Mouse (Mus musculus): Measurements from ENCODE around the gene Wdr70.

The Wdr70 gene

DNA sequence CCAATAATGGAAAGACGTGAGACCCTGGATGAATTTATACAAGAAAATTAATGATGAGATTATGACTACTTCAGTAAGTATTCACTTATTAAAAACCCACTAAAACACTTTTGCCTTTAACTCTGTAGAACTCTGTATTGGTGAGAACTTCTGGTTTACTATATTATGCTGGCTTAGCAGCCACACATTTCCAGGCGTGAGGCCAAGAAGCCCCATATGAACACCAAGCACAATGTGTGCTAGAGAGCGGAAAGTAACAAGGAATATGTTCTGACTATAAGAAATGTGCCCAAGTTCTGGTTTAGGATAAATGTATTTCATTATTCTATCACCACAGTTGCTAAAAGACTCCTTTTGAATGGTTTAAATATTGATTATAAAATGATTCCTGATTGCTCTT, 68.4 kb downstream of the Wdr70 start:
- peak; percentile 58 to 63 for DNase-seq (ENCODE audit: low spot score in 2 of 2)

DNA sequence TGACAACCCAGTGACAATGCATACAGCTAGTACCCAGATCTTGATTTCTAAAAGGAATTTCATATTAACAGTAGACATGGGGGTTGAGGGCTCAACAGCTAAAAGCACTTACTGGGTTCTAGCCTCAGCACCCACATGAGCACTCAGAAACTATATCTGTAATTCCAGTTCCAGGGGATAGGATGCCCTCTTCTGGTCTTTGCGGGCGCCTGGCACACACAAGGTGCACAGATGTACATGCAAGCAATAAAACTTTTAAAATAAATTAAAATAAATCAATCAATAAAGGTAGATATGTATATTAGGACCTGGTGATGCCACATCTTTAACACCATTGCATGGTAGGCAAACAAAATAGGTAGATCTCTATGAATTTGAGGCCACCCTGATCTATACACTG, 71.5 kb downstream of the Wdr70 start:
- DNase-seq (ENCODE audit: low spot score in 2 of 2): no peak

DNA sequence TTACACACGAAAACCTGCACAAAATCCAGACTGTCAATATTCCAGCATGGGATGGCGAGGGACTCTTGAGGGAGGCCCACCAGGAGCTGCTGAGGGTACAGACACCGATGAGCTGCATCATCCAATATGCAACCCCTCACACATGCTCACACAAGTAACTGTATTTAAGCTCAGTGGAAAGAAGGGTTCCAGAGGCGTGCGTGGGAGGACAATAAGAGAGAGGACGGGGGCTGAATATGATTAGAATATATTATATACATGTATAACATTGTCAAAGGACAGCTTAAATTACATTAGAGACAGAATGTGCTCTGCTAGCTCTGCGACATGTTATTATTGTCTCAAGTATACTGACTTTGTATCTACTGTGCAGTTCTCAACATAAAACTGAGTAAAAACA, 87.6 kb downstream of the Wdr70 start:
- peak in 1 of 2 experiments; percentile 58 for DNase-seq (ENCODE audit: low spot score in 2 of 2)

DNA sequence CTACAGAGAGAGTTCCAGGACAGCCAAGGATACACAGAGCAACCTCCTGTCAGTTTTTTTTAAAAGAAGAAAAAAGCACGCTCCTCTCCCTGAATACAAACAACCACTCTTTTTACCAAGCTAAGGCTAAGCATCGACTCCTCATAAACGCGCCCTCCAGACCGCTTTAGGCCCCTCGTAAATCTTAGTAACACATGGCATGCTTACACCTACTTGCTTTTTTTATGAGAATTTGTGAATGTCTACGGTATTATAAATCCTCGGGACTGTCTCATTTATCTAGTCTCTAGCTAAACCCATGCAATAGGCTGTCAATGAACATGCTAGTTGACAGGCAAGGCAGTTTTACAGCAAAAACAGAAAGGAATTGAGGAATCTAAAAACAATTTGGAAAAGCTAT, 91.6 kb downstream of the Wdr70 start:
- DNase-seq (ENCODE audit: low spot score in 2 of 2): no peak

DNA sequence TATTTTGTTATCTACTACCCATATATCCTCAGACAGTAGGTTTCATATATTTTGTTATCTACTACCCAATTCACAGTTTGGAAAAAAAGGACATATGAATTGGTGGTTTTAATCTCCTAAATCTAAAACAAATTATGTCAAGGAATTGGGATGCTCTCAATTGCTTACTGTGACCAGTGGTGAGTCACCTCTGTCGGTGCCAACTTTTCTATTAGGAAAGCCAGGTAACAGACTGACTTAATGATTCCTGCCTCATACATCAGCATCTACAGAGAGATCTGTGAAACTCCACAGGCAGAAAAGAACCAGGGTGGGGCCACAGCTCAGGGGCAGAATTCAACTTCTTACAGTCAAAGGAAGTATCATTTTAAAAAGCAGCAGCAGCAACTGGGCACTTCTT, 93.0 kb downstream of the Wdr70 start:
- no peak for DNase-seq (ENCODE audit: low spot score in 2 of 2)

DNA sequence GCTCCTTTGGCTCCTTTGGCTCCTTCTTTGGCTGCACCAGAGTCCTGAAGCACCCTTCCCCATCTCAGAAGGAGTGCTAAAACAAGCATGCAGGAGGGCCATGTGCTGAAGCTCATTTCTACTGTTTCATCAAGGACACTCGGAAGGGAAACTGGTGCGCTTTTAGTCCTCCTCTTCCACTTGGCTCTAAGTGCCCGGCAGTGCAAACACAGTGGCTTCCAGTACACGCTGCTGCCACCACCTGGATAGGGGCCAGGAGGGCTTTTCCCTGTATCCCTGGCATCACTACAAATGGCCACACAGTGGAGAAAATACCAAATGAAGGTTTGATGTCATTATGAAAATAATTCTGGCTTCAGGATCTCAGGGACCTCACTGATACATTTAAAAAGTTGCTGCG, 93.5 kb downstream of the Wdr70 start:
- no peak for DNase-seq (ENCODE audit: low spot score in 2 of 2)

DNA sequence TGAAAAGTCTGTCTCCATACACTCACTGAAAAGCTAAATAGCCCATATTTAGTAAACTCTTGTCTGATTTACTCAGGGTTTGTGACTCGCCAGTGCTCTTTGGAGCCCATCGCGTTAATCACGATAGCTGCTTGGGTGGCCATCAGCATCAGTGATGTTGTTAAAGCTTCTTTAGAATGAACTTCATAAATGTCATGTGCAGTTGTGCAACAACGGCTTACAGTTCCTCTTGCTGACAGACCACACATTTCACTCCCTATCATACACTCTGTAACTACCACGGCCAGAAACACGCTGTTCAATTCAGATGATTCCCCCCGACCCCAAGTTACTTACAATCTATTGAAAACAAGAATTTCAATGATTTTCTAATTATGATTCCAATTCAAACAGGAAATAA, 95.2 kb downstream of the Wdr70 start:
- no peak for DNase-seq (ENCODE audit: low spot score in 2 of 2)

DNA sequence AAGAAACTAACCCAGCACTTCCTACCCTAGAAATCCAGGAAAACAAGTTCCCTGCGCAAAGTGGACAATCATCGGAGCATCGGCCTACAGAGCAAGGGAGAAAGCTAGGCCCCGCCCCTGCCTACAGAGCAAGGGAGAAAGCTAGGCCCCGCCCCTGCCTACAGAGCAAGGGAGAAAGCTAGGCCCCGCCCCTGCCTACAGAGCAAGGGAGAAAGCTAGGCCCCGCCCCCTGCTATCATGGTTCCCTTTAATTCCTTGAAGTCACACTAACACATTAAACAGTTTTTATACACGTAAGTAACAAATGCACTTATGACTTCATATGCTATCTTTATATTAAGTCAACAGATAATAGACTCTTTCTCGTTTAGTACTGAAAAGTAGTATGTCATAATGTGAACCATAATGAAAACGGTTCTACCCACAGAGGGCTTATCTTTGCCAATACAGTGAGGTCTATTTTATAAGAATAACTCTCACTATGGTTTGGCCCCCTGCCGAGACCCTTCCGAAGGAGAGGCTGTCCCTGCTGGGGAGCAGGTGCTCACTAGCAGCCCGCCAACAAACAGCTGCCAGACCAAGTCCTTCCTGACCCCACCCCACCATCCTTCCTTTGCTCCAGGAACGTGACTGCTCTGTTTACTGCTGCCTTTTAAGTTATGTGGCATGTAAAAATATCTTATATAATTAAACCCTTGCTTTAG, 100.0 kb downstream of the Wdr70 start:
- no peak for DNase-seq (ENCODE audit: low spot score in 2 of 2)

DNA sequence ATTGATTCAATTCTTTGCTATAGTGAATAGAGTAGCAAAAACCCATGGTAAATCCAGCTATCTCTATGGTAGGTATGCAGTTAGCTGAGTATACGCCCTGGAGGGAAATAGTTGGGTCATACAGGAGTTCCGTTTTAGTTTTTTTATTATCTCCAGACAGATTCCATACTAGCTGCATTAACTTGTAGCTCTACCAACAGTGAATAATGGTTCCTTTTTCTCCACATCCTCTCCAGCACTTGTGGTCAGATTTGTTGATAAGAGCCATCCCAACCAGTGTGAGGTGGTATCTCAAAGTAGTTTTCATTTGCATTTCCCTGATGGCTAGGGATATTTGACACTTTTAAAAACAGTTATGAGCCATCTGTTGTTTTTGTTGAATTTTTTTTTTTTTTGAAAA, 100.9 kb downstream of the Wdr70 start:
- DNase-seq (ENCODE audit: low spot score in 2 of 2): no peak

DNA sequence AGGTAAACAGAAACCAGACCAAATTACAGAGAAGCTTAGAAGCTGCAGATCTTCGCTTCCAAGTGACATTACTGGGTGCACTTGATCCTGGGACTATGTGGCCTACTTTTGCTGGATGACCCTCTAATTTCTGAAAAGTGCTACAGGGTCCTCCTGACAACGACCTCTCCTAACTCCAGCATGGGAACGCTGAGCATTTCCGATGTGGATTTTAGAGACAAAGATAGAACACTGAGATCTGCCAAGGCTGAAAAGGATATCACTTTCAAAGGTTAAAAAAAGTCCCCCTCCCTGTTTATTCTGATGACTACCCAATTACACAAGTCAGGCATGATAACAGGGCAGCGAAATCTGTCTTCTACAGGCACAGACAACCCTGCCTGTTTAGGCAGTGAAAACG, 105.3 kb downstream of the Wdr70 start:
- no peak for DNase-seq (ENCODE audit: low spot score in 2 of 2)

DNA sequence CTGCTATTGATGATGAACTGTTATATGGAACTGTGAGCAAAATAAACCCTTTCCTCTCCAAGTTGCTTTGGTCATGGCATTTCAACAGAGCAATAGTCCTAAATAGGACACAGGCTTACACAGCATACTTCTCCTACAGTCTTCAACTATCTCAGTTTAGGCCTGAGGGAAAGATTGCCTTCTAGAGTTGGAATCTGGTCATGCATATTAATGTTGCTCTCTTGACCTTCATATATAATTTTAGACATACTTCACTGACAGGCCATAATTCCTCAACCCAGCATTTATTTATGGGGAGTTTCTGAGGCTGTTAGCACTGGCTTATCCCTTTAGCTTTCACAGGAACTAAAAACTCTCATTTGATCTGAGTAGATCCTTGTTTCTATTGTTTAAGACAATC, 108.9 kb downstream of the Wdr70 start:
- DNase-seq (ENCODE audit: low spot score in 2 of 2): no peak

DNA sequence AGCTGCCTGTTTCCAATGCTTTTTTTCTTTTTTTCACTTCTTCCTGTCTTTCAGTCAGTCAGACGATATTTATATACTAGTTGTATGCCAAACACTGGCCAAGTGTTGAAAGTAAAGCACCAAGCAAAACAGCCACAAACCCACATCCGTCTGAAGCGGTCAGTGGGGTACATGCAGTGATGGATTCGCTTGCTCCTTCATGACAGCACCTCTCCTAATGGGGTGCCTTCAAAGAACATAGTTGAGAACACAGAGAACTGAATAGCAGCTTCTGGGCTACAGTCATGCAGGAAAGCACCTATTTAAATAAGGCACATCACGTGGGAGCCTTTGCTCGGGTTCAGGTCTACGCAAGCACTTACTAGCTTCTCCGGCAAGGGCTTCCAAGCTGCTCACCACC, 111.6 kb downstream of the Wdr70 start:
- DNase-seq (ENCODE audit: low spot score in 2 of 2): no peak

DNA sequence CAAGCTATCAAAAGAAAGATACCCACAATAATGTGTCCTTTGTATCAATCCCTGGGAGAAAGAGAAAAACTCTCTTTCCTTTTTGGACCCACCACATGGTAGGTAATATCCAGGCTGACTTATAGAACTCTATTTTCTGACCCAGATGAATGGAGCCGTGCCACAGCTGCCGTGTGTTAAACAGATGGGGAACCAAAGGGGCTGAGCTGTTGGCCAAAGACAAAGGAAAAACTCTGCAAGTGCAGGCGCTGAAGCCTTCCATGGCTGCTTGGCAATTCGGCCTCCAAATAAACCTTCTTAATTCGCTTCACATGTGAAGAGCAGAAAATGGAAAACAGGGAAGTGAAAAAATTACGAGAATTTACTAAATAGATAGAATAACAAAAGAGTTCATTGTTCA, 112.7 kb downstream of the Wdr70 start:
- DNase-seq (ENCODE audit: low spot score in 2 of 2): no peak

DNA sequence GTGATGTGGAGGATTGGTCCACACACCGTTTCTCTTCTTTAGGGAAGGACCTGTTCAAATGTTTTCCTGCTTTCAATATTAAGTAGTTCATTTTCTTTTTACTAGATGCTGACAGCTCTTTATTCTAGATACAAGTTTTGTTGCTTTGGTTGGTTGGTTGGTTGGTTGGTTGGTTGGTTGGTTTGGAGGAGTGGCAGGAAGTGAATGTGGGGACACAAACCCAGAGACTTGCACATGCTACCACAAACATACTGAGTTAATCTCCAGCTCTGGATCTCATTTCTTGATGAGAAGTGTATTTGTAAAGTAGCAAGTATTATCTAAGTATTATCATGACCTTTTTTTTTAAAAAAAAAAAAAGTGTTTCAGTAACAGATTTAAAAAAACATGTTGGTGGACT, 120.4 kb downstream of the Wdr70 start:
- no peak for DNase-seq (ENCODE audit: low spot score in 2 of 2)

DNA sequence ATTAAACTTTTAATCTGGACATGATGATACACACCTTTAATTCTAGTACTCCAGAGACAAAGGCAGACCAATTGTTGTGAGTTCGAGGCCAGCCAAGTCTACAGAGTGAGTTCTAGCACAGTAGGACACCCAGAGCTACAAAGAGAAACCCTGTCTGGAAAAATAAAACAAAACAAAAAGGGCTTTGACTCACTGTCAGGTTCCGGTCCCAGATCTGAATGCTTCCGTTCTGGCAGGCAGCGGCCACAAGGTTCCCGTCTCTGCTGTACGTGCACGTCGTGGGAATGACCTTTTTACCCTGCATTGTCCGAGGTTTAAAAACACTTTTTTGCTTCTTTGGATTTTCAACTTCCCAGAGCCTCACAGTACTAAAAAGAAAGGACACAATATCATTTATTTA, 122.2 kb downstream of the Wdr70 start:
- no peak for DNase-seq (ENCODE audit: low spot score in 2 of 2)

DNA sequence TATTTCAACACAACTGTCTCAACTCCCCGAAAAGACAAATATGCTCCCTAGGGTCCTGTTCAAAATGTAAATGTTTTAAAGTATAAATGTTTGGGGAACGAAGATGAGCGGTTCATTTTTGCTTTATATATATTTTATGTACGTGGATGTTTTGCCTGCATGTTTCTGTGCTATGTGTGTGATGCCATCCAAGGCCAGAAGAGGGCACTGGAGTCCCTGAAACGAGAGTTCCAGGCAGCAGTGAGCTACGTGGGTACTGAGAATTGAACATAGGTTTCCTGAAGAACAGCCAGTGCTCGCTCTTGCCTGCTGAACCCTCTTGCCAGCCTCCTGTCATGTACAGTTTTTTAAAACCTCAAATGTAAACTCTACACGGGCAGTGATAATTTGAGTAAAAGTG, 124.6 kb downstream of the Wdr70 start:
- no peak for DNase-seq (ENCODE audit: low spot score in 2 of 2)

DNA sequence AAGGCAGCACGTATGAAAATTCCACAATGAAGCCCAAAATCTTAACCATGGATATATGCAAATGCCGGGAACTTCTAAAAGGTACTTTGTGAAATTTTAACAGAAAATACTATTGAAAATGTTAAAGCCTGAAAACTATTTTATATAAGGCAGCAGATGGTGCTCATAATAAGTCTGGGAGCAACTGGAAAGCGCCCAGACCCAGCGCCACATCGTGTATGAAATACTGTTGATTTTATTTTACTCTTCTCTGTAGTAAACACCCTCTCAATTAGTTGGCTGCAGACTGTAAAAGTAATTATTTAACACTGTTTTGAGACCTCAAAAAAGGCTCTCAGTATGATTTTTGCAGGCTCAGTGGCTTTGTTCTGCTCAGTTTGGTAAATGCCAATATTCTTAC, 126.5 kb downstream of the Wdr70 start:
- no peak for DNase-seq (ENCODE audit: low spot score in 2 of 2)

DNA sequence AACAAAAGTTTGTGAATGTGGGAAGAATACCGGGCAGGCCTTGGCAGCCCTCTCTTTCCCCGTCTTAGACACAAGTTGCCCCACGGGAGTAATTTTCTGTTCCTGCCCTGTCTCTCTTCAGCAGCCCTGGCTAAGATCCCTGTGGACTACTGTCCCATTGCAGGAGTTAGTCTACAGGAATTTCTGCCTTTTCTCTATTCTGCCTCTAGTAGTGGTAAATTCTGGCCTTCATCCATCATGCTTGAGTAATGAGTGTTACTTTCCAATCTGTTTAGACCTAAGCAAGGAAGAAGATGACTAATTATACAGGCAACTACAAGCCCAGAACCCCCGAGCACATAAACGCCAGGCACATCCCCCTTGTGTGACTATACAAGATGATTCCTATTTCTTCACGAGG, 136.2 kb downstream of the Wdr70 start:
- DNase-seq (ENCODE audit: low spot score in 2 of 2): no peak

DNA sequence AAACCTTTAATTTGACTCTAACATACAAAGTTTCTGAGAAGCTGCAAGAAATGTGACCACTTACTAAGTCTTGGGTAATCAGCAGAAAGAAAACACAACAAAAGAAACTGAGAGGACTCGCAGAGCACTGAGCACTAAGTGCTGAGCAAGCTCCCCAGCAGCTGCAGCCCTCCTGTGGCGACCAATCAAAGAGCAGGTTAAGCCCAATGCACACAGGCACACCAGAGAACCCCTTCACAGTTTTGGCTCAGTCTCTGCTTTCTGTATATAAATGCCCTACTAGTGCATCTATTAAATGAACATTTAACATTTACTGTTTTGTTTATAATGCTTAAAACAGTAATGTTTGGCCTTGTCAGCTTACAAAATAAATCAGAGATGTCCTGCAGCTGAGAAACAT, 137.5 kb downstream of the Wdr70 start:
- DNase-seq (ENCODE audit: low spot score in 2 of 2): no peak

DNA sequence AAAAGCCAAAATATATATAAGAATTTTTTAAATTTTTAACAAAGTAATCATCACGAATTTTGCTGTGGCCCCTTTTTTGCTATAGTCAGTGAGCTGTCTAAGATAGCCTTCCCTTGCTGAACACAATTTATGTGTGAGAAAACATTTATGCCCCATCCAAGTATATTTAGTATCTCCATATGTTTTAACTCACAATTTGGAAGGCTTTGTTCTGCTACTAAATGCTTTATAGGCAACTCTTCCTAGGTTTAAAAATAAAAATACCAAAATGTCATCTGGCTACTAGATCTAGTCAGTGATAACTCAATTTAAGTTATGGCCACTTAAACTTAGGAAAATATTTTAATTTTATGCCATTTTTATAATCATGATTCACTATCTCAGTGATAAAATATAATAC, 142.1 kb downstream of the Wdr70 start:
- no peak for DNase-seq (ENCODE audit: low spot score in 2 of 2)

DNA sequence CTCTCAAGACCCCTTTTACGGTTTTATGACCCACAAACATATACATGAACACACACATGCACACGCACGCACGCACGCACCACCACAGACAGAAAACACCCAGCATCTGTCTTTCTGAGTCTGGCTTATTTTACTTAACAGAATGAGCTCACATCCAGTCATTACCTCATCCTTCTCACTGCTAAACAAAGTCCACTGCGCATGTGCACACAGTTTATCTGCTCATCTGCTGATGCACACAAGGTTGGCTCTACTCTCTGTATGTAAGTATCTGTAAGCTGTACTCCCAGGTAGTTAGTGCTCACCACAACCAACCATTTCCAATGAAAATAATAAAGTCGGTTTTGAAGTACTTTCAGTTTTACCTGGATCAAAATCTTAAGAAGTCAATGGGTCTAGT, 148.4 kb downstream of the Wdr70 start:
- no peak for DNase-seq (ENCODE audit: low spot score in 2 of 2)

DNA sequence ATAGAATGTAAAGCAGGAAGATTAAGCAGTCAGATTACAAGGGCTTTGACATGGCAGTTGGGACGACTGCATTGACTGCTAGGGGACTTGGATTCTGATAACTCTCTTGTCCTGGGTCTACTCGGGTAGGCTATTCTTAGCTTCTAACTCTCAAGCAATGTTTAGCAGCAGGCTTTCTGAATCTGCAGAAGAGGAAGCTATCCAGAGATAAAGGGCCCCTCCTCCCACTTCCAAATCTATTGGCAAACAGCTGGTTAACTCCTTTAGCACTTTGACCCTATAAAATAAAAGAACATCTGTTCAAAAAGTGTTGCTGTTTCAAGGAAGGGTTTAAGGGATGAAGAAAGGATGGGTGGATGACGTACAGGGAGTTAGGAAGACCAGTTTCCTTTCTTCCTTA, 157.3 kb downstream of the Wdr70 start:
- no peak for DNase-seq (ENCODE audit: low spot score in 2 of 2)

DNA sequence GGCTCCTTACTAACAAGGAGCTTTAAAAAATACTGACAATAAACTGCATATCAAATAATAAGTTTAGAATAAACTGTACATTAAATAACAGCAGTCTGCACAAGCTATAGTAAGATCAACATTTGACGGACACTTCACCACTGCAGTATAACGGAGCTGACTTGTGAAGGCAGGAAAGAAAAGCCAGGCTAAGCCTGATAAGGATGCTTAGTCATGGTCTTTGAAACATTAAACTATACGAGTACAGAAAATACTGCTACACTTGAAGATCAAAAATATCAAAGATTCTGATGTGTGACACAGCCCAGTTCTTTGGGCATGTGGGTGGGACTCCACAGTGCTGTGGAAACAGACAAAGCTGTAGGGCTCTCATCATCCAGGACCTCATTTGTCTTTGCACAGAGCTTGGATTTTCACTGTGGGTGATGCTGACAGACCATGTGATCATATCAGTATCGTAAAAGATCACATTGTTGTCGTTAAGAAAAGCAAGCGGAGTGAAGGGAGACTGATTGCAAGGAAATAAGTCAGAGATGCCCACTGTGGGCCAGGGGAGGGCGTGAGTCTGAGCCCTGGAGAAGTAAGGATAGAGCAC, 163.3 kb downstream of the Wdr70 start:
- no peak for DNase-seq (ENCODE audit: low spot score in 2 of 2)

DNA sequence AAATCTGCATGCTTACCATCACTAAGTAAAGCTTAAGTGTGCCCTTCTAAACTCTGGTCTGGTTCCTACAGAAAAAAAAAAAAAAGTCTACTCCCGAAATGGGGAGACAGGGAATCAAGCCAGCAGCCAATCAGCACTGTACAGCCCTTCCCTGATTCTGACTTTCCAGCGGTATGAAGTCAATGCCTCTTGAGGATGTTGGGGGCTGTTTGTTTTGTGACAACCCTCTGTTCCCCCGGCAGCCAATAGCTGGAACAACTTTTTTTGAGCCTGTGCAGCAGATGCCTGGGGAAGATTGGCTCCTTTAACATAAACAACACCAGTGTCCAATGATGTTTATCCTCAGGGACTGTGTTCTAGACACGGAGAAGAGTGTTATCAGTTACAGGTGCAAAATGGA, 164.4 kb downstream of the Wdr70 start:
- DNase-seq (ENCODE audit: low spot score in 2 of 2): no peak
